Mouse (Mus musculus) midbrain, embryonic 15.5 days (tissue): Measurements from ENCODE around the gene Cfap73. TPM values are rescaled to one million over a fixed set of nuclear protein-coding genes. Genes with fewer than 3 reads are reported as not detected.

ENCODE experiments used
- ATAC-seq: fragments of 200-750 bp; cut with Nextera tagmentation; replicated peaks from 2 replicates; pipeline ENCODE4 v1.8.0; 2017; ENCODE audit warnings: moderate TSS enrichment
- H3K27ac ChIP-seq: fragments of 300-500 bp; sonication (generic); 2 replicates; pipeline ENCODE4 v1.5.1; 2015; ENCODE audit warnings: mild to moderate bottlenecking, inconsistent platforms
- H3K27me3 ChIP-seq: fragments of 300-500 bp; sonication (generic); replicated peaks from 2 replicates; pipeline ENCODE4 v1.6.1; 2015; ENCODE audit warnings: inconsistent platforms
- H3K36me3 ChIP-seq: fragments of 300-500 bp; sonication (generic); replicated peaks from 2 replicates; pipeline ENCODE4 v1.6.1; 2015; ENCODE audit warnings: inconsistent platforms
- H3K4me1 ChIP-seq: fragments of 300-500 bp; sonication (generic); 2 replicates; pipeline ENCODE4 v1.6.1; 2015; ENCODE audit warnings: inconsistent platforms
- H3K4me2 ChIP-seq: fragments of 300-500 bp; sonication (generic); 2 replicates; pipeline ENCODE4 v1.6.1; 2015; ENCODE audit warnings: inconsistent platforms, mild to moderate bottlenecking, moderate library complexity
- H3K4me3 ChIP-seq: fragments of 300-500 bp; sonication (generic); 2 replicates; pipeline ENCODE4 v1.5.1; 2015; ENCODE audit warnings: mild to moderate bottlenecking, inconsistent platforms
- H3K9ac ChIP-seq: fragments of 300-500 bp; sonication (generic); 2 replicates; pipeline ENCODE4 v1.6.1; 2015; ENCODE audit warnings: mild to moderate bottlenecking, inconsistent platforms
- H3K9me3 ChIP-seq: fragments of 300-500 bp; sonication (generic); 2 replicates; pipeline ENCODE4 v1.6.1; 2016; ENCODE audit warnings: inconsistent platforms
- WGBS: fragments of 180-500 bp; shearing (Covaris S2); methylation state at CpG from one replicate; pipeline ENCODE4 v1.1.7; 2015; ENCODE audit warnings: mixed read lengths; 5-methylcytosine and 5-hydroxymethylcytosine counted together
- polyA plus RNA-seq: library from polyadenylated mRNA; unstranded; fragments of >200 nt; fragmentation: Nextera tagmentation; extraction: Ambion mirVana; gene quantifications from 2 replicates; pipeline ENCODE4 v1.2.1, GENCODE M21; 2015

Cfap73 gene
- polyA plus RNA-seq, 1 experiment from 2014 or later: 0.44 TPM

DNA sequence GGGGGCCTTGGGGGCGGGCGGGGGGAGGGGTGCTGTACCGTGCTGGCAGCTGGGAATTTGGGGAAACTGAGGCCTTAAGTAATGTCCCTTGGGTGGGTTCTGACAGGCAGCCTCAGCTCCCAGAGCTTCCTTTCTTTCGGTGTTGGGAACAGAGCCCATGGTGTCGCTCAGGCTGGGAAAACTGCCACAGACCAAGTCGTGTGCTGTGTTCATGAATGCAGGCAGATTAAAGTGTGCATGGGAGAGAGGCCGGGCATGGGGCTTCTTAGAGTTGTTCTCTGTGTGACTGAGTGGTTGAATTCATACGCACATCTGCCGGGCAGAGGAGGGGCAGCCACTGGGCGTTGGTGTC is 12.2 kb downstream of the Cfap73 start:
- Histone ChIP-seq H3K36me3 (peaks cover 29% of the 10 kb centered on the region), H3K27me3 (no peaks in the 10 kb centered on the region), H3K4me2 (no peak overlapping the region), H3K9ac (no peak overlapping the region), H3K4me3 (no peak overlapping the region), H3K9me3 (no peaks in the 10 kb centered on the region), H3K4me1 (no peaks in the 10 kb centered on the region), H3K27ac (no peak overlapping the region)
- ATAC-seq: no peak
- WGBS: 90% methylated on average over 10 of the region's 10 CpGs

DNA sequence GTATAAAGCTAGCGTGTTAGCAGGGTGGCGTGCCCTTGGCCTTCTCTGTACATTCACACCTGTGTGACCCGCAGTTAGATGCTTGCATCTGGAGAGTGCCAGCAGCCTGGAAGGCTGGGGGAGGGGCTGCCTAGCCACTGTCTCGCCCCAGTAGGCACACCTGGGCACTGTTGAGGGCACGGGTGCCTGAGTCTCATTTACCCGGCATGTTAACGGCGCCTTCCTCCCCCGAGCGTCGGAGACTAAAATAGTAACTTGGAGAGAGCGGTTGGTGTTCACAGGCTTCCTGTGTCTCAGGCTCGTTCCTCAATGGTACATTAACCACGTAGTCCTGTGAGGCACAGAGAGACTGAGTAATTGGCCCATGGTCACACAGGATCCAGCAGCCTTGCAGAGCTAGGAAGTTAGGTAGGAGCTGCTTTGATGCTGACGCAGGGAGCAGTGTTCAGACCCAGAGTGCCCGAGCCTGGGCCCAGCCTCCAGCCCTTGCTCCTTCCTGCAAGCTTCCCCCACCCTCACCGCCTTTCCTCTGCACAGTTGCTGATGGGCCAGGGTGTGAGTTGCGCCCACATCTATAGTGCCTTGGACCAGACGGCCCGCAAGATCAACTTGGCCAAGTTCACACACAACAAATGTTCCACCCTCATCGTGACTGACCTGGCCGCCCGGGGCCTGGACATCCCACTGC is 12.8 kb downstream of the Cfap73 start:
- H3K9ac ChIP-seq: no peak overlapping the region
- WGBS: 94% methylated on average over 23 of the region's 23 CpGs
- no peaks in the 10 kb centered on the region for H3K27me3 ChIP-seq
- H3K4me2 ChIP-seq: no peak overlapping the region
- no peak overlapping the region for H3K4me3 ChIP-seq
- ATAC-seq: no peak
- no peaks in the 10 kb centered on the region for H3K9me3 ChIP-seq
- H3K27ac ChIP-seq: no peak overlapping the region
- peaks cover 30% of the 10 kb centered on the region for H3K36me3 ChIP-seq
- H3K4me1 ChIP-seq: no peaks in the 10 kb centered on the region

DNA sequence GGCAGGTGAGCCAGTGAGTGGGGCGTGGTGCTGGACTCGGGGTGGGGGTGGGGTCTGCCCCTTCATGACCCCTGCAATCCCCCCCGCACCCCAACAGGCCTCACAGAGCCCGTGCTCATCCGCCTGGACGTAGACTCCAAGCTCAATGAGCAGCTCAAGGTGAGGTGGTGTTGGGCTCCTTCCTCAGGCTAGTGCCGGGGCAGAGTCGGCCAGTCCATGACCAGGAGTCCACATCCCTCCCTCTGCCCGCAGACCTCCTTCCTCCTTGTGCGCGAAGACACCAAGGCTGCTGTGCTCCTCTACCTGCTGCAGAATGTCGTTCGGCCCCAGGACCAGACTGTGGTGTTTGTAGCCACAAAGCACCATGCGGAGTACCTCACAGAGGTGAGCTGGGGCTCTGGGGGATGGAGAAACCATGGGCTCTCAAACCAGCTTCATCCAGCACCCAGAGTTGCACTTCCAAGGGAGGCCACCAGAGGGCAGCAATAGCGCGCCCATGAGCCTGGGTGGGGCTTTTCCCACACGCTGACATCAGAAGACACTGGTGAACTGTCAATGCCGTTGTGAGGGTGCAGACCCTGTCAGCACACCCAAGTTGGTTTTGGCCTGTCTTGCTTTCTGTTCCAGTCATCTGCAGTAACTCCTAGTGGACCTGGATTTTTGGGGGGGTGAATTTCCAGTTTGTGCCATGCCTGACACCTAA is 13.5 kb downstream of the Cfap73 start:
- Histone ChIP-seq H3K4me2 (no peak overlapping the region), H3K9ac (no peak overlapping the region), H3K27ac (no peak overlapping the region), H3K4me1 (no peaks in the 10 kb centered on the region), H3K27me3 (no peaks in the 10 kb centered on the region), H3K36me3 (peaks cover 30% of the 10 kb centered on the region), H3K9me3 (no peaks in the 10 kb centered on the region), H3K4me3 (no peak overlapping the region)
- ATAC-seq: peak; percentile 27; the same call in 1 of the 2 replicates
- WGBS: 71% methylated on average over 18 of the region's 18 CpGs

DNA sequence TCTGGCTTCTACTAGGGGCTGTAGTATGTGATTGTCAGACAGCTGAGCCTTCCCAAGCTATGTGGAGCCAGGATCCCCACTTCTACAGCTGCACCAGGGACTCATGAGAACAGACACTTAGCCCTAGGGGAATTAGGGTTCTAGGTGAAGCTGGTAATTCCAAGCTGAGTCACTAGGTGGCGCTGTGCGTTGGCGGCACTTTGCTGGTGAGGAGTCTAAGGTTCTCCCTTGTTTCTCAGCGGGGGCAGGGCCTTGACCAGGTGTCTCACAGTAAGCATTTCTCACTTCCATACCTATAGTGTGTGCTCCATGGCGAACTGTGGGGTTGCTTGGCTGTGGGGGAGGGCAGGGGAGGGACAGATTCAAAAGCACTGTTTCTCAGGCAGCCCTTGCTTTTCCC is 14.8 kb downstream of the Cfap73 start:
- Histone ChIP-seq H3K4me1 (peaks cover under 1% of the 10 kb centered on the region; the same call in 1 of the 2 replicates), H3K4me3 (no peak overlapping the region), H3K4me2 (no peak overlapping the region), H3K9me3 (no peaks in the 10 kb centered on the region), H3K9ac (no peak overlapping the region), H3K27me3 (no peaks in the 10 kb centered on the region), H3K27ac (no peak overlapping the region), H3K36me3 (peaks cover 20% of the 10 kb centered on the region)
- ATAC-seq: no peak
- 19% methylated on average over 5 of the region's 5 CpGs for WGBS

DNA sequence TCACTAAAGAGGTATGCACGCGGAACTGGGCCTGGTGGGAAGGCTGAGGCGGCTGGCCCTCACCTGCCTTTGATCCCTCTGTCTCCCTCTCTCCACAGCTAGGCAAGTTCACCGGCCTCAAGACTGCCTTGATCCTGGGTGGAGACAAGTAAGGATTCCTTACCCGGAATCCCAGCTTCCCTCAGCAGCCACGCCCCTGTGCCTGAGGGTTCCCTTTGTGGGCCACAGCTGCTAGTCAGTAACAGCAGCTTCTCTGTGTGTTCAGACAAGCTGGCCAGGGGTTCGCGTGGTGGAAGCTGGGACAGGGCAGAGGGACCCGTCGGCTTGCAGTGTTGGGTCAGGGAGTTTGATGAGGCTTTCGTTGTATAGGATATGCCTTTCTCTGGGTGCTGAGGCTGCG is 15.3 kb downstream of the Cfap73 start:
- Histone ChIP-seq H3K4me3 (no peak overlapping the region), H3K9me3 (no peaks in the 10 kb centered on the region), H3K36me3 (peaks cover 19% of the 10 kb centered on the region), H3K4me1 (peaks cover 5% of the 10 kb centered on the region), H3K9ac (no peak overlapping the region), H3K4me2 (no peak overlapping the region), H3K27ac (no peak overlapping the region), H3K27me3 (no peaks in the 10 kb centered on the region)
- no peak for ATAC-seq
- WGBS: 87% methylated on average over 12 of the region's 12 CpGs

DNA sequence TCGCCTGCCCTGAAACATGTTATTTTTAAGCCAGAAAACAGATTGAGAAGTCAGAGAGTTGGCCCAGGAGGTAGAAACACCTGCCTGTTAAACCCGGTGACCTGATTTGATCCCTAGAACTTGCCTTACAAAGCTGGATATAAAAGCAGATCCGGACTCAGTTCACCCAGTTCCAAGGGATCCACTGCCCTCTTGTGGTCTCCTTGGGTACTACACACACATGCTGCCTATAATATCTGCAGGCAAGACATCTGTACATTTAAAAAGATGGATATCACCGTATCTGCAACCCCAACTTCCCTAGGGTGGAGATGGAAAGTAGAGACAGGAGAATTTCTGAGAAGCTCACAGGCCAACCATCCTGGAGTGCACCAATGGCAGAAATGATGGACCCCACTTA is 18.1 kb downstream of the Cfap73 start:
- H3K4me2 ChIP-seq: no peak overlapping the region
- no peaks in the 10 kb centered on the region for H3K9me3 ChIP-seq
- H3K4me3 ChIP-seq: no peak overlapping the region
- H3K9ac ChIP-seq: no peak overlapping the region
- ATAC-seq: no peak
- H3K4me1 ChIP-seq: peaks cover 20% of the 10 kb centered on the region
- H3K36me3 ChIP-seq: peaks cover 19% of the 10 kb centered on the region
- H3K27me3 ChIP-seq: no peaks in the 10 kb centered on the region
- no peak overlapping the region for H3K27ac ChIP-seq
- 96% methylated on average over 4 of the region's 4 CpGs for WGBS

DNA sequence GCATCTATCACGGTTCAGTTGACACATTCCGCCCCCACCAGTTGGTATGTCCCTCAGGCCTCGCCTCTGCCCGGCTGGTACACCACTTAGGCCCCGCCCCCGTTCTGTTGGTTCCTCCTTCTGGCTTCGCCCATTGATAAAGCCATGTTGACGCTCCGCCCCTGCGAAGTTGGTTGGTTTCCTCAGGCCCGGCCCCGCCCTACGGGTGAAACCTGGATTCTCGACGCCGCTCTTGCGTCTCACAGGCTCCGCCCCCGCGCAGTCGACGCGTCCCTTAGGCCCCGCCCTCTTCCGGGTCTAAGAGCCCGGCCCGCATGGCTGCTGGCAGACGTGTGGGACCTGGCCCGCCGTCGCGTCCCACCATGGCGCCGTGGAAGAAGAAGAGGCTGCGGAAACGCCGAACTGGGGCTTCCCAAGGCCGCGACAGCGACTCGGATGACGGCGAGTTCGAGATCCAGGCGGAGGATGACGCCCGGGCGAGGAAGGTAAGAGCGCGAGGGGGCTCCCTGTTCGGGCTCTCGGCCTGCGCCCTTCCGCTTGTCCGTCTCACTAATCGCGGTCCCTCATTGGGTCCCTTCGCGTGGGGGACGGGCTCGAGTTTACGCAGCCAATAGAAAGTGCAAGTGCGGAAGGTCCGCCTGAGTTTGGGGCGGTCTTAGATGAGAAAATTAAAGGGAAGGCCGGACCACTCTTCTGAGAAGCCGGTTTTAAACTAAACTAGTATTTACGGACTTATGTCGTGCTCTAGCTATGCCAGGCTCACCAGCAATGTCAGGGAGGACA is 21.0 kb downstream of the Cfap73 start:
- Histone ChIP-seq H3K9me3 (no peaks in the 10 kb centered on the region), H3K27ac (peak overlapping the region; percentile 89), H3K4me3 (peak overlapping the region; percentile 79), H3K9ac (peak overlapping the region; percentile 71), H3K27me3 (no peaks in the 10 kb centered on the region), H3K4me2 (peak overlapping the region; percentile 84), H3K36me3 (peaks cover 4% of the 10 kb centered on the region; the same call in 1 of the 2 replicates), H3K4me1 (peaks cover 22% of the 10 kb centered on the region)
- under 1% methylated on average over 69 of the region's 69 CpGs for WGBS
- peak; percentile 94 for ATAC-seq

DNA sequence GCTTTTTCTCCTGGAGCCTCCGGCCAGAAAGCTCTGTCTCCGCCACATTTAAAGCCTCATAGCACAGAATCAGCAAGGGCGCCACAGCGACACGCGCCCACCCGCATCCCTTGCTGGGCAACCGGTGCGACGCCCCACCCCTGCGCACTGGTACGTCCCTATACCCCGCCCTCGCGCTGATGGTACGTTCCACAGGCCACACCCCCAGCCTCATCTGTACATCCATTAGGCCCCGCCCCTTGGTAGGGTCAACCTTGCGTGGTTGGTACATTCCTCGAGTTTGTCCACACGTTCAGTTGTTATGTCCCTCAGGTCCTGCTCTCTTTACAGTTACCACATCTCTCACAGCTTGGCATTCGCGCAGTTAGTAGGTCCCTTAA is 21.6 kb downstream of the Cfap73 start, which contains the start of the genes Rita1 and Ddx54:
Gene Rita1 (minus strand): TSS at position 148 of the 380 bp plus-strand sequence.
Gene Ddx54 (plus strand): TSS at position 298 of the 380 bp plus-strand sequence.
- peak; percentile 88 for ATAC-seq
- Histone ChIP-seq H3K9ac (peak within 1 kb of the TSS; percentile 71), H3K9me3 (no peaks in the 10 kb centered on the region), H3K4me3 (peak within 1 kb of the TSS; percentile 79), H3K27me3 (no peaks in the 10 kb centered on the region), H3K4me1 (peaks cover 22% of the 10 kb centered on the region), H3K4me2 (peak within 1 kb of the TSS; percentile 84), H3K36me3 (0 out of 2 replicates have a peak, but pooled peaks cover 4% of the 10 kb centered on the region), H3K27ac (peak within 1 kb of the TSS; percentile 89)
- 0% methylated on average over 22 of the region's 22 CpGs for WGBS

DNA sequence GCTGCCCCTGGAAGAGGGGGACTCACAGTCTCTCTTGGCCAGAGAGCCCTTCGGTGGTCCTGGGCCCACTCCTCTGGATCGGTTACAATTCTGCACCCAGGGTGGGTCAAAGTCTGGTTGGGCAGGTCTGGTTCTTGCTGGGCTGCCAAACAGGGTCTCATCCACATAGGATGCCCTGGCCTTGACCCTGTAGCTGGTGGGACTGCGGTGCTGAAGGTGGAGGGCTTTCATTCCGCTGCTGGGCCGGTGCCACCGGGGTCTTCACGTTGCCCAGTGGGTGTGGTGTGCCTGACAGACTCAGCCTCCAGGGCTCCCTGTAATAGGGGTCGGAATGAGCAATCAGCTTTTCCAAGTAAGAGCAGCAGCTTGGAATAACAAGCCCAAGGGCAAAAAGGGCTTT is 22.6 kb downstream of the Cfap73 start:
- WGBS: 47% methylated on average over 8 of the region's 8 CpGs
- Histone ChIP-seq H3K9ac (peak overlapping the region; percentile 71), H3K9me3 (no peaks in the 10 kb centered on the region), H3K4me2 (peak overlapping the region; percentile 84), H3K36me3 (no peaks in the 10 kb centered on the region), H3K27me3 (no peaks in the 10 kb centered on the region), H3K4me3 (peak overlapping the region; percentile 79), H3K4me1 (peaks cover 22% of the 10 kb centered on the region), H3K27ac (peak overlapping the region; percentile 89; the same call in 1 of the 2 replicates)
- no peak for ATAC-seq

DNA sequence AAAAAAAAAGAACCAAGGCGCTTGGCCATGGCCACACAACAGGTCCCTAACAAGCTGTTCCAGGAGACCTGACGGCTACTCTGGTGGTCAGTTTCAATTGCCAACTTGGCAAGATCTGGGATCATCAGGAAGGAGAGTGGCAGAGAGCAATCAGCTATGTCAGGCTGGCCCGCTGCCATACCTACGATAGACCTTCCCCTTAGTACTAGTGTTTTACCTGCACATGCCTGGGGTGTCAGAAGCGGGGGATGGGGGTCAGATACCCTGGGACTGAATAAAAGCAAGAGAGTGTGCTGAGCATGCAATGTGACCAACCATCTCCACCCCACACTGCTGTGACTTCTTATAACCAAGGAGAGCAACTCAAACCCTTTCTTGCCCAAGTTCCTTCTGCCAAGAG is 23.1 kb downstream of the Cfap73 start:
- WGBS: 90% methylated on average over 5 of the region's 5 CpGs

DNA sequence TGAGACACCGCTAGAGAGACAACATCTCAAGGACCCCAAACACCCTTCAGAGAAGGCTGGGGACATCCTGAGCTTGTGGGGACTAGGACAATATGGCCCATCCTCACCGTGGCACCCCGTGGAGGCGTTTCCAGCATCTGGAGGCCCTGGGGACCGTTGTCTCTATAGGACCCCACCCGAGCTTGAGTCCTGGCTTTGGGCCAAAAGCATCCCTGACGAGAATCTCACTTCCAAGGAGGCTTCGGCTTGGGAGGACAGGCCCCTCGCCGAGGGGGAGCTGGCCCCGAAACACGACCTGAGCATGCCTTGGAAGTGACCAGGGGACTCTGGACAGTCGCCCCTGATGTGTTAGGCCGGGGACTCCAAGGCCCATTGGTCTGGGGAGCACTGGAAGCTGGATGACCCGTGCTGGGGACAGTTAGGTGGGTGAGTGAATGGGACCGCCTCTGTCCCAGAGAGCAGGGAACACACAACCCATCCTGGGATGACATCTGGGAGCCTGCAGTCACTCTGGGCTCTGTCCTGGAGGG is 24.7 kb downstream of the Cfap73 start:
- ATAC-seq: no peak
- Histone ChIP-seq H3K4me3 (no peak overlapping the region), H3K4me1 (peaks cover 28% of the 10 kb centered on the region), H3K36me3 (no peaks in the 10 kb centered on the region), H3K9me3 (no peaks in the 10 kb centered on the region), H3K27ac (no peak overlapping the region), H3K9ac (no peak overlapping the region), H3K27me3 (no peaks in the 10 kb centered on the region), H3K4me2 (no peak overlapping the region)
- 82% methylated on average over 16 of the region's 16 CpGs for WGBS

More for the DNA sequence above, 23.1 kb downstream of the Cfap73 start:
- peak overlapping the region; percentile 84 for H3K4me2 ChIP-seq
- no peak for ATAC-seq
- H3K4me3 ChIP-seq: 0 out of 2 replicates have a peak overlapping the region, but pooled peaks have one; percentile 79
- peak overlapping the region; percentile 71 for H3K9ac ChIP-seq
- no peaks in the 10 kb centered on the region for H3K36me3 ChIP-seq
- H3K9me3 ChIP-seq: no peaks in the 10 kb centered on the region
- H3K4me1 ChIP-seq: peaks cover 22% of the 10 kb centered on the region
- H3K27me3 ChIP-seq: no peaks in the 10 kb centered on the region
- H3K27ac ChIP-seq: no peak overlapping the region

DNA sequence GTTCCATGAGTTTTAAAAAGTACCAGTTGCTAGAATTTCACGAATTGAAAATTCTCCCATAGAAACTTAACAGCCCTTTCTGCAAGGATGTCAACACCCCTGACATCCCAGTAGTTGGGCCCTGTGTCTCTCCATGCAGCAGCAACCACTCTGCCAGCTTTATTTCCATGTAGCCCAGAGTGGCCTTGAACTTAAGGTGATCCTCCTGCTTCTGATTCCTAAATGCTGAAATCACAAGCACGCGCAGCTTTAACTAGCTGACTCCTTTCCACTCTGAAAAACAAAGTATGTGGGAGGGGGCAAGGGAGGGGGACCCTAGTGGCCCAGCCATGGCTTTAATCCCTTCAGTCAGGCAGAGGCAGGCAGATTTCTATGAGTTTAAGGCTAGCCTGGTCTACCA is 26.7 kb downstream of the Cfap73 start:
- H3K36me3 ChIP-seq: no peaks in the 10 kb centered on the region
- WGBS: 81% methylated on average over 3 of the region's 3 CpGs
- no peak for ATAC-seq

More for the DNA sequence above, 26.7 kb downstream of the Cfap73 start:
- Histone ChIP-seq H3K4me2 (no peak overlapping the region), H3K4me1 (peaks cover 20% of the 10 kb centered on the region), H3K9me3 (no peaks in the 10 kb centered on the region), H3K9ac (no peak overlapping the region), H3K27ac (no peak overlapping the region), H3K27me3 (no peaks in the 10 kb centered on the region), H3K4me3 (no peak overlapping the region)
